Mouse (Mus musculus) cortical plate, adult 2 months (tissue): ENCODE results near the gene Smyd1. TPM values are rescaled to one million over a fixed set of nuclear protein-coding genes. Genes with fewer than 3 reads are reported as not detected.

Experiments
- H3K27ac ChIP-seq: fragments of 200-500 bp; 2 replicates; pipeline ENCODE4 v1.5.1; 2012; ENCODE audit warnings: low read length, control low read depth, inconsistent platforms; ENCODE audit not compliant: insufficient read depth
- H3K4me1 ChIP-seq: fragments of 200-500 bp; 2 replicates; pipeline ENCODE4 v1.6.1; 2011; ENCODE audit warnings: low read length; ENCODE audit not compliant: control insufficient read depth, insufficient read depth
- H3K4me3 ChIP-seq: fragments of 200-500 bp; 2 replicates; pipeline ENCODE4 v1.5.1; 2011; ENCODE audit warnings: mild to moderate bottlenecking, low read length, control low read depth; ENCODE audit not compliant: insufficient read depth
- CTCF ChIP-seq: fragments of 200-500 bp; IDR thresholded peaks from 2 replicates; pipeline ENCODE4 v1.5.1; 2011; ENCODE audit warnings: mild to moderate bottlenecking, control low read depth, low read length; ENCODE audit not compliant: insufficient read depth; ENCODE audit errors: extremely low read depth
- POLR2A ChIP-seq: fragments of 200-500 bp; IDR thresholded peaks from 2 replicates; pipeline ENCODE4 v1.6.1; 2011; ENCODE audit warnings: mild to moderate bottlenecking, low read length, control low read depth; ENCODE audit not compliant: insufficient read depth; ENCODE audit errors: extremely low read depth
- polyA plus RNA-seq: library from polyadenylated mRNA; depleted of rRNA; stranded (reverse); fragments of >200 nt; gene quantifications from 2 replicates; pipeline ENCODE4 v1.2.3, GENCODE M21; 2012; rRNA removed

Smyd1 gene
- 1.4 and 1.9 TPM in 2 replicates for polyA plus RNA-seq

DNA sequence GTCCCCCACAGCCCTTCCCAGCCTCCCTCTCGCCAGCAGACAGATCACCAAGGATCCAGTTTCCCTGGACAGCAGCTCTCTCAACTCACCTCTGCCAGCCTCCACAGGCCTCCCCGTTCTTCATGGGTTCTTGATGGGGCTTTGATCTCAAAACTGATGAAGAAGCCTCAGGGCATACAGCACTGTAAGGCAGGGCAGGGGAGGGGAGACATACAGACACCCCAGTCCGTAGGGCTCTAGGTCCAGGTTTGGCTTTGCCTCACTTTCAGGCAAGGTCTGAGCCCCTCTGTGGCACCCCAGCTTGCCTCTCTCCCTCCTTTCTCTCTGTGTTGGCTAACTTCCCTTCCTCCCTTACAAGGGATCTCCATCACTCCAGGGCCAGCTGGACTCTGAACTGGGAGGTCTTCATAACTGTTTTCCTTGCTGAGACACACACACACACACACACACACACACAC is at the start of gene Smyd1:
Smyd1 (minus strand) TSS at position 408 of the 458 bp plus-strand sequence.
- H3K4me3 ChIP-seq = no peak within 1 kb of the TSS
- no peaks in the 10 kb centered on the region for H3K4me1 ChIP-seq
- H3K27ac ChIP-seq = no peak within 1 kb of the TSS
- TF ChIP-seq POLR2A = no peak
- no peak for TF ChIP-seq CTCF

DNA sequence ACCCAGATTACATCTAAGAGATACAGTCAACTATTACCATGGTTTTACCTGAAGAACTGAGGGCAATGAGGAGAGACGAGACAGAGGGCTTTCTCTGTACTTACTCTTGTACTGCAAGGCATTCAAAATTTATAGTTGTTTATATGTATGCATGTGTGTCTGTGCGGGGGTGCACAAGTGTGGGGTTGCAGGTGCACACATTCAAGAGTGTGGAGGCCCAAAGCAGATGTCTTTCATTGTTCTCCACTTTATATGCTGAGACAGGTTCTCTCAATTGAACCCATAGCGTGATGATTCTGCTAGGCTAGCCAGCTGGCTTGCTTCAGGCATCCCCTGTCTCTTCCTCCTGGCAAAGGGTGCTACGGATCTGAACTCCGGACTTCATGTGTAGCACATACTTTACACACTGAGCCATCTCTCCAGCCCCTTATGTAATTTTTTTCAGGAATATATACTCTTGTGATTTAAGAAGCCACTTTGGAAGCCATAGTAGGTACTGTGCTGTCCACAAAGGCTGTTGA is 49.1 kb upstream of the Smyd1 start:
- TF ChIP-seq CTCF = no peak
- TF ChIP-seq POLR2A = no peak
- no peaks in the 10 kb centered on the region for H3K4me1 ChIP-seq
- H3K27ac ChIP-seq = no peak overlapping the region
- no peak overlapping the region for H3K4me3 ChIP-seq

DNA sequence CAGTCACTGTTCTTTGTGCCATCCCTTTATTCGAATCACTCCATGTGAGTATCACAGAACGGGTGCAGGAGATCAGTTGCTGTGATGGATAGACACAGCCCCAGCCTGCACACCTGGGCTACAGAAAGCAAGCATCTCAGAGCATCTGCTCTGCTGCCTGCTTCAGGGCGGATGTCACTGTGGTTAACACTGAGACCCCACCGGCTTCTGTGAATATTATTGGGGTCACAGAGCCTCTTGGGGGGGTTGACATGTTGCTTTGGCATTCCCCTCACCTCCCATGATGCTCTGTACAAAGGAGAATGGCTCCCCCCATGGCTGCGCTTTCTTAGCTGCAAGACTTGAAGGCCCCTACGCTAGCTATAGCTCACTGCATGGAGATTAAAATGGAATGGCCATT is 47.4 kb upstream of the Smyd1 start:
- Histone ChIP-seq H3K4me1 (no peaks in the 10 kb centered on the region), H3K27ac (no peak overlapping the region), H3K4me3 (no peak overlapping the region)
- TF ChIP-seq POLR2A (no peak), CTCF (no peak)

DNA sequence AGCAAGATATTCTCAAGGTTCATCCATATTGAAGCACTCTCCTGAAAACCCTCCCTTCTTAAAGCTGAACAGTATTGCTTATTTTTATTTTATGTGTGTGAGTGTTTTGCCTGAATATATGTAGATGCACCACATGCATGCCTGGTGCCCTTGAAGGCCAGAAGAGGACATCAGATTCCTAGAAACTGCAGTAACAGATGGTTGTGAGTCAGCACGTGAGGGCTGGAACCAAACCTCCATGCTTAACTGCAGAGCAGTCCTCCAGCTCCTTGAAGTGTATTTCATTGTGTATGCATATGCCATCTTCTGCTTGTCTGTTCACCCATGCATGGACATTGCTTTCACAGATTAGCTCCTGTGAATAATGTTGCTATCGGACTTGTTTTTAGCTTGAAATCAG is 42.0 kb upstream of the Smyd1 start:
- no peaks in the 10 kb centered on the region for H3K4me1 ChIP-seq
- H3K27ac ChIP-seq = no peak overlapping the region
- TF ChIP-seq CTCF = no peak
- TF ChIP-seq POLR2A = no peak
- H3K4me3 ChIP-seq = no peak overlapping the region

DNA sequence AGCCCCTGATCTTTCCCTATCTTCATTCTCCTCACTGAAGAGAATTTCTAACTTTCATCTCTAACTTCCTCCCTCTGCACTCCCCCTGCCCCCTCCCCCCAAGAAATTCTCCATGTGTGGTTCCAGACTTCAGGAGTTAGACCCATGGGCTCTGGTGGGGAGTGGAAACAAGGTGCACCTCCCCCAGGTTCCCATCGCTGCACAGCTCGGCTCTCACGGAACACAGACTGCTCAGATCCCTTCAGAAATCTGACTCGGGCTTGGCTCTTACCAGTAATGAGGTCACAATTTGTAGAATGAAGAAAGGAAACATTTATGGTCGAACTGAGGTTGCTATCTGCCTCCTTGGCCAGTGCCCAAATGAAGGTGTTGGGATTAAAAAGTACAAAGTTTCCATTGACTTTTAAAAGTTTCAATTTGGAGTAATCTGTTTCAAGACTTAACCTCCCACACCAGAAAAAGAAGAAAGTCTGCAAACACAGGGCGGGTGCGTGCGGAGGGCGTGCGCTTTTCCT is 39.2 kb upstream of the Smyd1 start:
- no peak overlapping the region for H3K27ac ChIP-seq
- no peak for TF ChIP-seq CTCF
- TF ChIP-seq POLR2A = no peak
- H3K4me3 ChIP-seq = no peak overlapping the region

DNA sequence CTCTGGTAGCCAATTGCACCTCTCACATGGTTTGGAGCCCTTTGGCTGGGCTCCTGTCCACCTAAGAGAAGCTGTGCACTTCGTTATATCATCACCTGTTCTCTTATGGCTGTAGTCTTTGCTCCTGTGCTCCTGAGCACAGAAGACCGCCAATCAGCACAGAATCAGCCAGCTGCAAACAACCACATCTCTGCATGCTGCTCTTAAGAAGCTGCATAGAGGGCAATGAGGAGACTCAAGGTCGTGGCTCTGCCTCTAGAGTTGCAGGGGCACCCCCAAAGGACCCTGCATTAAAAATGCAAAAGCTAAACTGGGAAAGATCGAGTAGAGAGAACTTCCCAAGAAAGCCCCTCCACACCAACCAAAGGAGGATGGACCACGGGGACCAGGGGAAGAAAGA is 38.7 kb upstream of the Smyd1 start:
- Histone ChIP-seq H3K27ac (no peak overlapping the region), H3K4me1 (no peaks in the 10 kb centered on the region), H3K4me3 (no peak overlapping the region)
- TF ChIP-seq CTCF (no peak), POLR2A (no peak)

More for the DNA sequence above, 39.2 kb upstream of the Smyd1 start:
- H3K4me1 ChIP-seq = no peaks in the 10 kb centered on the region

DNA sequence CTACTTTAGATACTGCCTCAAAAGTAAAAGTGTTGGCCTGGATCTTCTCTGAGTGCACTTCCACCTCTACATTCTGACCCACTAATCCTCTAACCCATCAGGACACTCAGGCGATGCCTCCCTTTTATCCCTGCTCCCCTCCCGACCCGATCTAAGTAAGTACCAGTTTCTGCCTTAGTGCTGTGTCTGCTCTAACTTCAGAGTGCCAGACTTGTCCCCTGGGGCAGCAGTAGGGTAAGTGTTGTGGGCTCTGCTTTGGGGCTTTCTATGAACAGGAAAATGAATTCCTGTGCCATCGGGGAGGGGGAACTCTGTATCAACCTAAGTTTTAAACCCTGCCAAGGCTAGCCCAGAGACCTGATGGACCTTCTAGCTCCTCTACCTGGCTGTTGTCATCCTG is 38.2 kb upstream of the Smyd1 start:
- Histone ChIP-seq H3K27ac (no peak overlapping the region), H3K4me3 (no peak overlapping the region), H3K4me1 (no peaks in the 10 kb centered on the region)
- TF ChIP-seq POLR2A = no peak
- no peak for TF ChIP-seq CTCF

DNA sequence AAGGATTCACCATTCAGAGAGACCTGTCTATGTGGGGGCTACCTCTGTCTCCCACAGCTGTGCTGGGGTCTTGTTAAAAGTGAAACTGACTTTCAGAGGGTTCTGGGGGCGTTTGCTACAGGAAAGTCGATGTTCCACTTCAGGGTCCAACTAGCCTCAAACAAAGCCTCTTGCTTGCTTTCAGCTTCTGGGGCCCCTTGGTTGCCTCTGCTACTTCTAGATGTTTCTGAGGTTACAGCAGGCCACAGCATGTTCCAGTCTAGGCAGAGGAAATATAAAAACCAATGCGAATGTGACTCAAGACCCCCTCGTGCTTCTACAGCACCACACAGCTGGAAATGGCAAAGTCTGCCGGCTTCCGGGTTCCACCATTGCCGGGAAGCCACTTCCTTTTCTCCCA is 35.5 kb upstream of the Smyd1 start:
- H3K4me1 ChIP-seq = no peaks in the 10 kb centered on the region
- TF ChIP-seq CTCF = no peak
- TF ChIP-seq POLR2A = no peak
- H3K27ac ChIP-seq = no peak overlapping the region
- no peak overlapping the region for H3K4me3 ChIP-seq

DNA sequence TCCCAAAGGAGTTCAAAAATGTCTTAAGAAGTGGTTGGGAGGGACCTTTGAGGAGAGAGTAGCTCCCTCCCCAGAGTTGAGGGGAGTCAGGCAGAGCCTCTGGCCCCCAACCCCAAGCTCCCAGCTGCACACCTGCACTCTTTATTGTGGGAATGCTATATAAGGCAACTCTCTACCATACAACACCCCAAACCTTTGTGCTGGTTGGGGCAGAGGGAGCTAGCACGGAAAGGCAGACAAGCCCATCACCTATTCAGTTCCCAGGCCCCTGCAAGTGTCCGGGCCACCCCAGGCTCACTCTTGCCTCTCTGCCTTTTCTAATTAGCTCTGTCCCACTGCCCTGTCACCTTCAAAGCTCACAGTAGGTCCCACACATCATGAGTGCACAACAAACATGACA is 31.7 kb upstream of the Smyd1 start:
- no peaks in the 10 kb centered on the region for H3K4me1 ChIP-seq
- TF ChIP-seq POLR2A = no peak
- no peak for TF ChIP-seq CTCF
- H3K4me3 ChIP-seq = no peak overlapping the region
- H3K27ac ChIP-seq = no peak overlapping the region

DNA sequence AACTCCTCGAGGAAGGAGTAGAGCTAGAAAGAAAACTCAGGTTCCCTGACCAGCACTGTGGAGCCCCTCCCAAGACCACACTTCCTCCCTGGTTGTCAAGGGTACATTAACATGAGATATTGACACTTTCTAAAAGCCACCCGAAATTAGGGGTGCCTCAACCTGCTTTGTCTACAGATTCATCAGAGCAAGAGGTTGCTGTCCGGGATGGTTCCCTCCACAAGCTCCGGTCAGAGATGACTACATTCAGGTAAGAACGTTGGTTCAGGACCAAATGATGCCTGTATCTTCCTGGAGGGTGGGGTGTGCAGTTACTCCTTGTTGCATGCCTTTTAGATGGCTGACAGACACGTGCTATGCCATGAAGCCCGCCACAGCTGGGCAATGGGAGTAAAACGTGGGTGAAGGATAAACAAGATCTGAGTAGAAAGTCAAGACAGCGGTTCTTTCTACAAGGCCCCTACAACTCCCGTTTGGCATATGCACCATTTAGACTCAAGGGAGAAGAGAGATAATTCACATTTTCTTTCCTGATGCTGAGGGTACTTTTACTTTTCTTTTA is 30.9 kb upstream of the Smyd1 start:
- no peak overlapping the region for H3K4me3 ChIP-seq
- H3K27ac ChIP-seq = no peak overlapping the region
- TF ChIP-seq CTCF = no peak
- TF ChIP-seq POLR2A = no peak
- no peaks in the 10 kb centered on the region for H3K4me1 ChIP-seq
